Mouse (Mus musculus) heart, embryonic 16.5 days (tissue): Measurements from ENCODE around the gene Ache. TPM values are rescaled to one million over a fixed set of nuclear protein-coding genes. Genes with fewer than 3 reads are reported as not detected.

ENCODE experiments used
- microRNA-seq: library from miRNA; unstranded; fragments of <30 nt; microRNA quantifications from one replicate; pipeline ENCODE4, GENCODE M21; 2017
- polyA plus RNA-seq: library from polyadenylated mRNA; unstranded; fragments of >200 nt; fragmentation: Nextera tagmentation; extraction: Ambion mirVana; gene quantifications from 2 replicates; pipeline ENCODE4 v1.2.1, GENCODE M21; 2015

Ache gene
- polyA plus RNA-seq, 1 experiment from 2014 or later: 16.7 TPM

Small RNAs within 50 kb of the gene (microRNA-seq; reads per million reads assigned to microRNA genes)
- 0.79 reads per million for gene Mir7036
- not detected for gene Mir8116

Other genes with a start within 250 kb of the Ache start
- gene Ap1s1, start 241.4 kb upstream of the Ache start, polyA plus RNA-seq: 133 and 148 TPM in 2 replicates
- gene Serpine1, start 215.3 kb upstream of the Ache start, polyA plus RNA-seq: 1.1 and 1.3 TPM in 2 replicates
- 7.1 and 7.2 TPM in 2 replicates for gene Trim56, start 171.3 kb upstream of the Ache start, polyA plus RNA-seq
- gene Muc3, start 138.2 kb upstream of the Ache start, polyA plus RNA-seq: 3.5 TPM in 1 of 2 replicates, not detected in the other
- gene Muc3a, start 75.1 kb upstream of the Ache start, polyA plus RNA-seq: 0.26 and 0.27 TPM in 2 replicates
- 8.5 TPM in 2 replicates for gene Ufsp1, start 7.1 kb downstream of the Ache start, polyA plus RNA-seq
- gene Srrt, start 20.2 kb downstream of the Ache start, polyA plus RNA-seq: 94.5 and 97.0 TPM in 2 replicates
- 43.1 and 49.7 TPM in 2 replicates for gene Trip6, start 26.9 kb downstream of the Ache start, polyA plus RNA-seq
- 7.7 and 8.5 TPM in 2 replicates for gene Slc12a9, start 46.1 kb downstream of the Ache start, polyA plus RNA-seq
- 32.1 and 36.4 TPM in 2 replicates for gene Ephb4, start 62.6 kb downstream of the Ache start, polyA plus RNA-seq
- gene Zan, start 189.5 kb downstream of the Ache start, polyA plus RNA-seq: 0.02 and 0.09 TPM in 2 replicates
- 43.3 and 45.5 TPM in 2 replicates for gene Pop7, start 215.0 kb downstream of the Ache start, polyA plus RNA-seq
- gene Gigyf1, start 231.0 kb downstream of the Ache start, polyA plus RNA-seq: 8.9 and 9.7 TPM in 2 replicates
- gene Epo, start 245.7 kb downstream of the Ache start, polyA plus RNA-seq: not detected in 2 replicates
- 276 and 285 TPM in 2 replicates for gene Gnb2, start 246.0 kb downstream of the Ache start, polyA plus RNA-seq